Mouse (Mus musculus): ENCODE measurements around the gene Syngr1.

- TF ChIP-seq CTCF (IDR thresholded peaks at IDR 0.05; ENCODE audit: low read depth) (no peak), EP300 (IDR thresholded peaks at IDR 0.05; ENCODE audit: low read depth) (peak; percentile 99)
These were observed 3.6 kb upstream of the Syngr1 start for GRCm38 (mm10) chr15:80087406-80088012.

All from liver, postnatal 0 days (tissue).